Mouse (Mus musculus) stomach, postnatal 0 days (tissue): ENCODE results near the gene Mtmr14.

Experiments
- CTCF ChIP-seq: IDR thresholded peaks from 2 replicates; pipeline ENCODE4 v1.5.1; 2016; ENCODE audit warnings: antibody characterized with exemption, low read depth, mild to moderate bottlenecking, moderate library complexity
- EP300 ChIP-seq: optimal IDR thresholded peaks from 2 replicates; pipeline ENCODE3; 2016; ENCODE audit warnings: antibody characterized with exemption

DNA sequence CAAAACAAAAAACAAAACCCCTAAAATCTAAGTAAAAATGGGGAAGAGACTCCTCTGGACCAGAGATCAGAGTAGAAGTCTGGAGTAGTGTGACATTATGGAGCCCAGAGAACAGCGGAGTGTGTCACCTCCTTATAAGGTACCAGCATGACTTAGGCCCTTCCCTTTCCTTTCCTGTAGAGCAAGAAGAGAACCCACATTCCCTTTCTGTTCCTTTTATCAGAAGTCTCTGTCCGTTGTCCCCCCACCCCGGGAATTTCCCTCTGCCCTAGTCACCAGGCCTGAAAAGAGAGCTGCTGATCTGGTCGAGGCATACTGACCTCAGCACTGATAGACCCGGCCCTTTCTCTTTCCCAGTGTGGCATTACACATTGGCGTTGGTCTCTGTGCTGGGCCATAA lies 799 bp downstream of the Mtmr14 start:
- TF ChIP-seq CTCF (no peak), EP300 (no peak)
